Mouse (Mus musculus) Patski (cell line): ENCODE measurements around the gene Ebf1. TPM values are rescaled to one million over a fixed set of nuclear protein-coding genes. Genes with fewer than 3 reads are reported as not detected.
A peak's percentile ranks its signal among the peaks of the same experiment; 100 is the strongest.

ENCODE experiments used
- ATAC-seq: fragments of 100-300 bp; one replicate; pipeline ENCODE4 v1.8.0; 2021
- CTCF ChIA-PET: fragments of 350-600 bp; sonication (Branson Sonifier 250); formaldehyde crosslinking; loops from one replicate; lab custom pipeline; 2022; ENCODE audit warnings: inconsistent platforms; lab: Charles Lee
- POLR2A ChIA-PET: fragments of 350-600 bp; sonication (Branson Sonifier 250); formaldehyde crosslinking; loops from one replicate; lab custom pipeline; 2022; ENCODE audit warnings: antibody characterized with exemption, inconsistent platforms; lab: Charles Lee
- DNase-seq: peaks from one replicate; pipeline ENCODE4 v3.0.0-alpha.2; 2011; ENCODE audit warnings: low read depth, low spot score
- H3K27me3 ChIP-seq: fragments of 371-371 bp; one replicate; pipeline ENCODE4 v1.5.1; 2021
- CTCF ChIP-seq: fragments of 100-300 bp; IDR thresholded peaks from one replicate; pipeline ENCODE4 v1.5.1; 2021
- in situ Hi-C: fragments of 300-500 bp; cut with MboI; formaldehyde crosslinking; loops from 3 replicates; pipeline ENCODE4 v1.11.1; 2018; ENCODE audit warnings: low pct_unique_long_range_greater_than_20kb, mixed read lengths
- polyA plus RNA-seq: library from polyadenylated mRNA; unstranded; gene quantifications from one replicate; pipeline ENCODE4 v1.2.3, GENCODE M21; 2021

Ebf1 gene
- polyA plus RNA-seq, 1 experiment from 2014 or later = 7.3 TPM

GRCm38 (mm10) chr11:44715776-44716175 is 98.7 kb downstream of the Ebf1 start:
- no peak for DNase-seq
- ChIA-PET CTCF (no interaction called here), POLR2A (no interaction called here)
- H3K27me3 ChIP-seq = no peaks in the 10 kb centered on the region
- no peak for ATAC-seq
- in situ Hi-C loops = no loop called here
- TF ChIP-seq CTCF = no peak

- ChIA-PET POLR2A (no interaction called here), CTCF (interaction anchor here (1.0 to 1.3 kb wide), 5 partner anchors 10 to 21 kb away, joined by 3 to 4 read pairs (median 3); no protein-coding TSS in a partner anchor)
- ATAC-seq (no peak), DNase-seq (no peak)
- H3K27me3 ChIP-seq = no peaks in the 10 kb centered on the region
- in situ Hi-C loops = no loop called here
- no peak for TF ChIP-seq CTCF
Observed at GRCm38 (mm10) chr11:44716928-44717327, 99.8 kb downstream of the Ebf1 start.

GRCm38 (mm10) chr11:44717636-44718035 is 100.5 kb downstream of the Ebf1 start:
- no peak for ATAC-seq
- ChIA-PET POLR2A (interaction anchor here (0.6 kb wide), 1 partner anchor 1540 kb away, joined by 4 read pairs; no protein-coding TSS in a partner anchor), CTCF (interaction anchor here (1.1 to 1.3 kb wide), 3 partner anchors 10 to 21 kb away, joined by 3 to 4 read pairs (median 3); no protein-coding TSS in a partner anchor)
- in situ Hi-C loops = no loop called here
- no peak for TF ChIP-seq CTCF
- H3K27me3 ChIP-seq = no peaks in the 10 kb centered on the region
- no peak for DNase-seq

- in situ Hi-C loops = no loop called here
- ChIA-PET CTCF (interaction anchor here (1.1 kb wide), 1 partner anchor 10 kb away, joined by 4 read pairs; no protein-coding TSS in a partner anchor), POLR2A (no interaction called here)
- ATAC-seq = no peak
- no peaks in the 10 kb centered on the region for H3K27me3 ChIP-seq
- no peak for TF ChIP-seq CTCF
- DNase-seq = no peak
Observed at GRCm38 (mm10) chr11:44721976-44722375, 104.9 kb downstream of the Ebf1 start.

- TF ChIP-seq CTCF = peak; percentile 20
- POLR2A ChIA-PET = no interaction called here
- no peaks in the 10 kb centered on the region for H3K27me3 ChIP-seq
- DNase-seq = no peak
- CTCF ChIA-PET = no interaction called here
- ATAC-seq = peak; percentile 58
- in situ Hi-C loops = no loop called here
Observed at GRCm38 (mm10) chr11:44723950-44724502, 106.9 kb downstream of the Ebf1 start.

GRCm38 (mm10) chr11:44725732-44726131 is 108.6 kb downstream of the Ebf1 start:
- ChIA-PET POLR2A (no interaction called here), CTCF (no interaction called here)
- TF ChIP-seq CTCF = no peak
- no peak for DNase-seq
- no peaks in the 10 kb centered on the region for H3K27me3 ChIP-seq
- in situ Hi-C loops = no loop called here
- ATAC-seq = no peak

- no peak for DNase-seq
- ChIA-PET CTCF (interaction anchor here (1.8 kb wide), 1 partner anchor 10 kb away, joined by 4 read pairs; no protein-coding TSS in a partner anchor), POLR2A (no interaction called here)
- no peak for TF ChIP-seq CTCF
- in situ Hi-C loops = no loop called here
- no peak for ATAC-seq
- no peaks in the 10 kb centered on the region for H3K27me3 ChIP-seq
Observed at GRCm38 (mm10) chr11:44727376-44727775, 110.3 kb downstream of the Ebf1 start.

GRCm38 (mm10) chr11:44727821-44728220 is 110.7 kb downstream of the Ebf1 start:
- no peak for TF ChIP-seq CTCF
- in situ Hi-C loops = no loop called here
- no peak for DNase-seq
- H3K27me3 ChIP-seq = no peaks in the 10 kb centered on the region
- no peak for ATAC-seq
- CTCF ChIA-PET = interaction anchor here (1.8 kb wide), 1 partner anchor 10 kb away, joined by 4 read pairs; no protein-coding TSS in a partner anchor
- POLR2A ChIA-PET = no interaction called here

GRCm38 (mm10) chr11:44728271-44728670 is 111.2 kb downstream of the Ebf1 start:
- ChIA-PET POLR2A (no interaction called here), CTCF (interaction anchor here (1.8 kb wide), 1 partner anchor 11 kb away, joined by 4 read pairs; no protein-coding TSS in a partner anchor)
- DNase-seq (no peak), ATAC-seq (no peak)
- in situ Hi-C loops = no loop called here
- H3K27me3 ChIP-seq = no peaks in the 10 kb centered on the region
- TF ChIP-seq CTCF = no peak

- in situ Hi-C loops = no loop called here
- TF ChIP-seq CTCF = no peak
- DNase-seq = no peak
- H3K27me3 ChIP-seq = no peaks in the 10 kb centered on the region
- ChIA-PET POLR2A (no interaction called here), CTCF (interaction anchor here (0.6 kb wide), 1 partner anchor 263 kb away, joined by 3 read pairs; no protein-coding TSS in a partner anchor)
- ATAC-seq = no peak
Observed at GRCm38 (mm10) chr11:44729931-44730330, 112.8 kb downstream of the Ebf1 start.

GRCm38 (mm10) chr11:44731763-44732162 is 114.6 kb downstream of the Ebf1 start:
- in situ Hi-C loops = no loop called here
- DNase-seq (no peak), ATAC-seq (peak; percentile 57)
- ChIA-PET CTCF (no interaction called here), POLR2A (no interaction called here)
- TF ChIP-seq CTCF = no peak
- H3K27me3 ChIP-seq = no peaks in the 10 kb centered on the region
